Mouse (Mus musculus) CH12.LX (cell line): ENCODE data around the gene Ldb3.

Source experiments
- CTCF ChIP-seq, 2 experiments: IDR thresholded peaks in 1 of 2; conservative IDR thresholded peaks in 1 of 2; 2 replicates each; pipeline ENCODE4 v1.5.1; 2011 to 2012; ENCODE audit warnings: low read depth in 2 of 2, low read length in 2 of 2, improper control_type of control experiment in 1 of 2, inconsistent platforms in 1 of 2, mild to moderate bottlenecking in 1 of 2, moderate library complexity in 1 of 2
- EP300 ChIP-seq: IDR thresholded peaks from 2 replicates; pipeline ENCODE4 v1.6.1; 2011; ENCODE audit warnings: low read length, improper control_type of control experiment
- MAX ChIP-seq: IDR thresholded peaks from 2 replicates; pipeline ENCODE4 v1.6.1; 2011; ENCODE audit warnings: low read length, improper control_type of control experiment
- MYC ChIP-seq: IDR thresholded peaks from 2 replicates; pipeline ENCODE4 v1.6.1; 2011; ENCODE audit warnings: low read depth, mild to moderate bottlenecking, improper control_type of control experiment, low read length
- POLR2A ChIP-seq: IDR thresholded peaks from 2 replicates; pipeline ENCODE4 v1.6.1; 2011; ENCODE audit warnings: low read depth, mild to moderate bottlenecking, improper control_type of control experiment, low read length
- RAD21 ChIP-seq: IDR thresholded peaks from 2 replicates; pipeline ENCODE4 v1.6.1; 2011; ENCODE audit warnings: low read depth, mild to moderate bottlenecking, low read length, improper control_type of control experiment, moderate library complexity
- TCF12 ChIP-seq: IDR thresholded peaks from 2 replicates; pipeline ENCODE4 v1.6.1; 2014; ENCODE audit warnings: low read depth, mild to moderate bottlenecking, inconsistent platforms, low read length, improper control_type of control experiment
- ZMIZ1 ChIP-seq: IDR thresholded peaks from 2 replicates; pipeline ENCODE4 v1.6.1; 2012; ENCODE audit warnings: low read depth, mild to moderate bottlenecking, inconsistent platforms, low read length, improper control_type of control experiment

GRCm38 (mm10) chr14:34612222-34612621 is 23.7 kb upstream of the Ldb3 start:
- TF ChIP-seq RAD21, result peak; percentile 23
- TF ChIP-seq CTCF (conservative IDR thresholded peaks at IDR 0.05 in 1 of 2, IDR thresholded peaks at IDR 0.05 in 1 of 2; ENCODE audit: low read depth in 2 of 2, low read length in 2 of 2), result peak; percentile 27 to 58; a peak in 3 of 4 replicates
- no peak for TF ChIP-seq POLR2A
- no peak for TF ChIP-seq ZMIZ1
- no peak for TF ChIP-seq MAX
- no peak for TF ChIP-seq MYC
- no peak for TF ChIP-seq TCF12
- TF ChIP-seq EP300, result no peak
